Mouse (Mus musculus) monocyte, adult 2 months (primary cell): ENCODE measurements around the gene Wnt8b.
"Not testable (repeated sequence)": the region's sequence is repeated elsewhere in the genome, so short reads cannot be mapped to it uniquely, and the experiment has no call there.

Experiments
- DNase-seq, 2 experiments: peaks; one replicate each; pipeline ENCODE4 v3.0.0; 2022; ENCODE audit warnings: low spot score in 2 of 2, low read depth in 1 of 2

The Wnt8b gene

DNA sequence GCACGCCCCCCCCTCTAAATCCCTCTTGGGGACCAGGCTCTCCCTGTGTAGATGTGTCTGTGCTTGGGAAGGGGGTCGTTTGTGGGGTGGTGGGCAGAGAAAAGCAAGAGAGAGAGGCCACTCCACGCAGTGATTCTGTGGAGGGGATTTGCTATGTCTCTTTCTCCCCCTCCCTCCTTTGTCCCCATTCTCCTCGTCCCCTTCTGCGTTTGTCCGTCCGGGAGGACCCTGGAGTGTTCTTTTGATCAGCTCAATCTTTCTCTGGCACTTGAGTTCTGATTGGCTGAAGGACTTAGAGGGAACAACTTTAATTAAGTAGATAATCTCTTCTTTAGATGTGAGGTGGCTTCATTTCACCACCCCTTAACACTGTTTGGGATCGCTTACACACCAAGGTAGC lies at the start of gene Wnt8b:
Wnt8b (plus strand) TSS at position 345 of the 400 bp plus-strand sequence.
- no peak for DNase-seq

DNA sequence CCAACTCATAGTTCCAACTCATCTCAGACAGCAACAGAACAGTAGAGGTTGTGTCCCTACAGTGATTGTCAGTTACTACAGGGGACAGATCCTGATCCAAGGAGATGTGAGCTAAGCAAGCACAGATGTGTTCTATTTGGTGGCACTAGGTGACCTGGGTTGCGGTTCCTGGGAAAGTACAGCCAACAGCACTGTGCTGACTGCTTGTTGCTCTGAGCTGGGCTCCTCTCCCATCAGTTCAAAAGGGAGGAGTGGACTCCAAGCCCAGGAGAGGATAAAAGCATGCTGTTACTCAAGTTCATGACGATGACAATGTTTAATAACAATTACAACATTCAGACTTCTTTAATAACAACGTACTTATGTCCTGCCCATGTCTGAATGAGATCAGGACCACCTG lies 47.5 kb upstream of the Wnt8b start:
- DNase-seq = no peak

DNA sequence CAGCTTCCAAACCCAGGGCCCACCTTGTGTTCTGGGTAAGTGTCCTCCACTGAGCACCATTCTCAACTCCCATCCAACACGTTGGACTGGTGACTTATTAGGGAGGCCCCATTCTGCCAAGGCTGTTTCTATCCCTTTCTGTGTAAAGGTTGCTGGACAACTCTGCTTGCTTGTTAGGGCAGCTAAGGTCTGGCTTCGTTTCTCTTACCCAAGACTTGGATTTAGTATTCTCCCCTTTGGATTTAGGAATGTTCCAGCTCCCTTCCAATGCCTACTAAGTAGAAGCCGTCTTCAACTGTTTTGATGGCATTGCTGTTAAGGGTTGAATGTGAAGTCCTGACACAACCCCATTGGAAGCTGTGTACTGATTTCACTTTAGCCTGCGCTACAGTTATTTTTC lies 45.3 kb upstream of the Wnt8b start:
- DNase-seq = no peak

DNA sequence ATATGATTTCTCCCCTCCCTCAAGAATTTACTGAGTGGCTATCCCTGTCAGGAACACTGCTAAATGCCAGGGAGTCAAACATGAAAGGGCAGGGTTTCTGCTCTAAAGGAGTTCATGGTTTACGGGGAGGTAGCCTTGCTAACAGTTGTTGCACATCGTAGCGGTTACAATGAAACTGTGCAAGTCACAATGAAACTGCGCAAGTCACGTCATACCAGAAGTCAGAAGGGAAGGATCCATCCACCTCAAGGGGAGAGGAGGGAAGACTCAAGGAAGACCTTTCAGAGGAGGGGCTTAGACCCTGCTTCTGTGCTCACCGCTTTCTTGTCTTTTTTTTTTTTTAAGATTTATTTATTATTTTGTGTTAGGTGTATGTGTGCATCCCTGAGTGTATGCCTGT lies 38.4 kb upstream of the Wnt8b start:
- DNase-seq = no peak

GRCm38 (mm10) chr19:44455356-44455755 lies 37.9 kb upstream of the Wnt8b start:
- DNase-seq = no peak

DNA sequence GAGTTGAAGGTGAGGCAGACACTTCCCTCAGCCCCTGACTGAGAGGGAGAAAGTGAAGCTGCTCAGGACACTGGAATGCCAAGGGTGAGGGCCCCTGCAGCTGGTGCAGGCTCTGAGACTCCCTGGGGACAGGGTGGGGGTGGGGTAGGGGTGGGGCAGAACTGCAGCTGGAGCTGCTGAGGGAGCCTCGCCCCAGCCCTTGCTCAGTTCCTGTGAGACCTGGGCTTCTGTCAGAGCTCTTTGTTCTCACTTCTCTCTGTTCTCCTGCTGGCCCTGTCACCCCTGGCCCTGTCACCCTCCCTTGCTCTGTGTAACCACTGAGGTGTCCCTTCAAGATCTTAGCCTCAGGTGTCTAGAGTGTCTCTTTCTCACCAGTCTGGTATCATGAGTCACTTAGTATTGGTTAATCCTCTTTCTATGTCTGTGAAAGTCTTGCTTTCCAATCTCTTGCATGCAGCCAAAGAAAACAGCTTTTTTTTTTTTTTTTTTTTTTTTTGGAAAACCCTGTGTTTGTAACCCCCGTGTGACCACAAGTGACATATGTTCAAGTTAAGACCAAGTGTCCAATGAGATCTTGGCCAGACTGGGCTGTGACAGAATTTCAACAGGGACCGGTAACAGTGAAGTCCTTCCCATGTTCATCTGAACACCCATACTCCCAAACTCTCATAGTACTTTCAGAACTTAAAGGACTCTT lies 35.8 kb upstream of the Wnt8b start:
- no peak for DNase-seq

DNA sequence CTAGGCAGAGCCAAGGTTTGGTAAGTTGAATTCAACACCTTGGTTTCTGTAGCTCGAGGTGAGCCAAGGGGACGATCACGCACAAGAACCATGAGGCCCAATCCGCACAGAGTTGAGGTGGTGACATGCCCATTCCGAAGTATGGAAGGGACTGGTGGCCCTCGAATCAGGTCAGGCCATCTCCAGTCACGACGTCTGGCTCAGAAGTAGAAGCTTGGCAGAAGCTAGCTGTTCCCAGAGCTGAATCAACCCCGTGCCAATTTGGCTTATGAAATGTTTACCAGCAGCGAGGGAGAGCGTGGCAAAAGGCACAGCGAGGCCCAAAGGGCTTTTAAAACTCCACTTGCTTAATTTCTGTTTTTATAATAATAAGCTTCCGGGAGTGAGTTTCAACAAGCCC lies 34.6 kb upstream of the Wnt8b start:
- no peak for DNase-seq

GRCm38 (mm10) chr19:44460441-44460840 lies 32.8 kb upstream of the Wnt8b start:
- no peak for DNase-seq

GRCm38 (mm10) chr19:44461500-44461899 lies 31.8 kb upstream of the Wnt8b start:
- no peak for DNase-seq

DNA sequence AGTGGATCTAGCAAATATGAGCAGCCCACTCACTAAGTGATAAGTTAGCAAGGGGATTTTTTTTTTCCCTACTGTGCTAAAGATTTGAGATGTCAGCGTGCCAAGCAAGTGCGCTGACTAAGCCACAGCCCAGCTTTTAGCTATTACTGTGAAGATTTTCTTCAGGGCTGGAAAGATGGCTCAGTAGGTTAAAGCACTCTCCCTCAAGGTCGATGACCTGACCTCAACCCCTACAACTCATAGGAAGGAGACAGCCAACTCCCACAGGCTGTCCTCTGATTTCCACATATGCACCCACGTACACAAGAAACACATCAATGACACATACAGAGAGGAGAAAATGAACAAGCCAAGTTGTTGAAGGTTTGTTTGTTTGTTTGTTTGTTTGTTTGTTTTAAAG lies 31.1 kb upstream of the Wnt8b start:
- DNase-seq = no peak

GRCm38 (mm10) chr19:44465960-44466525 lies 27.2 kb upstream of the Wnt8b start:
- DNase-seq = not testable (repeated sequence)

- peak; percentile 40 to 48 for DNase-seq
These were observed 19.1 kb upstream of the Wnt8b start for GRCm38 (mm10) chr19:44474158-44474557.

DNA sequence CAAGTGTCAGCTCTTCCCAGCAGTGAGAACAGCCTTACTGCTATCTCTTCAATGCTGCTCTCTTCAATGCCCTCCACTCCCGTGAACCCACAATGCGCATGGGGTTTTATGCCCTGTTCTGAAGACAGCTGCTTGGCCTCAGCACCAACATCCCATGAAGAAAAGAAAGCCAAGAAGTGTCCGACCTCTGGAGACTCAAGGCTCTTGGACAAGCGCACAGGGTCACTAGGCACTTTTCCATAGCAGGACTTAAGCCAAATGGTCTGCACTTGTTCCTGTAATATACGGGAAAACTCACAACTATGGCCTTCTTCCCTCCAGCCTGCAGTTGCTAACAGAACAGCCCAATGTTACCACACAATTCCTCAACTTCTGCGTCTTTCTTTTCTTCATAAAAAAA lies 18.0 kb upstream of the Wnt8b start:
- no peak for DNase-seq

DNA sequence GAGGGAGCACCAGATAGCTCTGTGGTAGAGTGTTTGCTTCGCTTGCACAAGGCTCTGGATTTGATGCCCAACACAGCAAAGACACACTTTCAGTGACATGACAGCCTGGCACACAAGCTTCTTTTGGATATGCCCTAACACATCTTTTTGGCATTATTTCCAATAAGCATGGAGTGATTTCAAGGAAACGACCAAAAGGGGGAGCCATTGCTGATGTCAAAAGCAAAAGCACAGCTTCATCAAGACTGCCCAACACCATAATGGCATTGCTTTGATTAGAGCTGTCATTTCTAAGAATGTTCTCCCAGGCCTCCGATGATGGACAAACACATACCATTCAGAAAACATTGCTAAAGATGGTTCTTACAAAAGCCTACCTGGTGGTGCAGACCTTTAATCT lies 16.7 kb upstream of the Wnt8b start:
- DNase-seq = no peak

GRCm38 (mm10) chr19:44487266-44487665 lies 6.0 kb upstream of the Wnt8b start:
- DNase-seq = peak; percentile 6 to 7

- no peak for DNase-seq
These were observed 3.2 kb downstream of the Wnt8b start for GRCm38 (mm10) chr19:44496511-44496910.

- DNase-seq = no peak
These were observed 3.7 kb downstream of the Wnt8b start for GRCm38 (mm10) chr19:44496941-44497340.

DNA sequence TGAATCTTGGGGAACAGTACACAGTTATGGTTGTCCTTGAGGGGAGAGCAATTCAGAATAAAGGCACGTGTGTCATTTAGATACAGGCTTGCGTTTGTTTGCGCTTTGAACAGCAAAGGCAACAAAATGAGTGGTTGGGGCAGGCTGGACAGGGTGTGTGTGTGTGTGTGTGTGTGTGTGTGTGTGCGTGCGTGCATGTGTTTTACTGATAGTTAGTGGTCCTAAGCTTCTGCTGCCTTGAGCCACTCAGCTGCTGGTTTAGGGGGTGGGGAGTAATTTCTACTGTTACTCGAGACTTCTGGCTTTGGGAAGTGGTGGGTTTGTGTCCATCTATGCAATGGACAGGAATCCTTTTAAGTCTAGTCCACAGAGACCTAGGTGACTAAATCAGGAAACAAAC lies 5.7 kb downstream of the Wnt8b start:
- no peak for DNase-seq

DNA sequence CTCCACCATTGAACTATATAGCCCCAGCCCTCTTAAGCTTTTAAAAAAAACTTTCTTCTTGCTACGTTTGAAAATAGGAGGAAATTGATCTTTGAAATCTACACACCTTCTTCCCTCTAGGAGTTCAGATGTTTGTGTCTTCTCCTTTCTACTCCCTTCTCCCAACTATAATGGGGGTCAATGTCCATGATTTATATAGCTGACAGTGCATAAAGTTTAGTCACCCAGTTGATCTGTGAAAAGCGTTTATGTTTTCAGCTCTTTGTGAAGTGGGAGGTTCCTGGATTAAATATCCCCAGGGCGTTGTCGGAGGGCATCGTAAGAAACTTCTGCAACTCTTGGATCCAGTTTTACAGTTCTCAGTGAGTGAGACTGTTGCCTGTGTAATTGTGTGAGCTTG lies 7.0 kb downstream of the Wnt8b start:
- no peak for DNase-seq

- DNase-seq = no peak
These were observed 8.7 kb downstream of the Wnt8b start for GRCm38 (mm10) chr19:44501925-44502324.

DNA sequence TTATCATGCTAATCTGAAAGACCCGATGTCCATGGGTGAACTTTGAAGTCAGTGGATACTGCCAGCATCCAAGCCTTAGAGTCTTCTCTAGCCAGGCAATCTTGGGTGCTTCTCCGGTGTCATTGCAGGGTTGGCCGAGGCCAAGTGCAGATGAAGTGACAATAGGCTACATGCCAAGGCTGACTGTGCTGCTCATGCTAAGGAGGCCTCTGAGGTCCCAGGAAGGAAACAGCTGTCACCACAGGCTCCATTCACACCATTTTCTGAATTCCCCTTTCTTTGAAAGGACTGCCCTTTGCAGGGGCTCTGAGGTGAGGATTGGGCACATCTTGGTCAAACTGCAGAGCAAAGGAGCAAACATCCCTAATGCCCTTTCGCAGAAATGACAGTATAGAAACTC lies 9.5 kb downstream of the Wnt8b start:
- no peak for DNase-seq

DNA sequence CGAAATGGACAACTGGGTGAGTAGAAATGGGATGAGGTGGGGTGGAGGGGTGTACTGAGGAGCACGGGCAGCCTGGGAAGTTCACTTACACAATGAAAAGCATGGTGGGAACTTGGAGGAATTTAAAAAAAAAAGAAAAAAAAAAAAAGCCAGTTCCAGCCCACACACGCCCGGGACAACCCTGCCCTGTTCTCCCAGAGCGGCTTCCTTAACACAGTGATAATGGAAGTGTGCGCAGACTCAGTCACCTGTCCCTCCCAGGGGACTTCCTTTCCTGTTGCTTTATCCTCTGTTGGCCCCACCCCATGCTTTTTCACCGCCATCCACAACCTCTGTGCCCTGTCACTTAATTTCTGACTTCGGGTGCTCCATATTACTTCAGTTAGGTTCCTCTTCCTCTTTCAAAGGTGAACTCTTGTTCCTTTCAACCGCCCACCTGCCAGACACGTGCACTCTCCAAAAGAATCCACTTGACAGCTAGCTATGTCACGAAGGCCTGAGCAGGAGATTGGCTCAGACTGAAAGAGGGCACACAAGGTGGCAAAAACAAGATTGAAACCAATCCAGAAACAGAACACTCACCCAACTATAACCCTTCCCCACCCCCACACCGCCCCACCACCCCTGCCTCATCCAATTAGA lies 17.4 kb downstream of the Wnt8b start:
- DNase-seq = no peak
